Mouse (Mus musculus) monocyte, adult 2 months (primary cell): ENCODE results near the gene Mylk2.

Experiments used
- DNase-seq, 2 experiments: peaks; one replicate each; pipeline ENCODE4 v3.0.0; 2022; ENCODE audit warnings: low spot score in 2 of 2, low read depth in 1 of 2

Gene Mylk2

DNA sequence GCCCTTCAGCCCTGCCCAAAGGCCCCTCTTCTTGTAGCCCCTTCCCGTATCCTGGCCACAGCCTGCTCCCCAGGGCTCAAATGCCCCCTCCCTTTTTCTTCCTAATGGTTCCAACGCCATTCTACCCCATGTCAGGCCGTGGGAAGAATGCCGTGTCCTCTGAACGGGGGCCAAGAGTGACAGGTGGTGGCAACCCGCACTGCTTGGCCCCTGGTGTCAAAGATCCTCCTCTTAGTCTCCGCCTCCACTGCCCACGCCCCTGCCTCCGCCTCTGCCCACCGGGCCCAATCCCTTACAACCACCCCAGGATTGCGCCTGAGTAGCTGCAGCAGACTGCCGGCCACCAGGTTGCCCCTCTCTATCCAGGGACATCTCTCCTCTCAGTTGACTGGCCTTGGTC is at the start of gene Mylk2:
Gene Mylk2 (plus strand): TSS at position 322 of the 400 bp plus-strand sequence.
- no peak for DNase-seq

GRCm38 (mm10) chr2:152861891-152862290 is 49.3 kb upstream of the Mylk2 start:
- DNase-seq, result no peak

- DNase-seq, result no peak
These were observed 48.5 kb upstream of the Mylk2 start for GRCm38 (mm10) chr2:152862638-152863037.

DNA sequence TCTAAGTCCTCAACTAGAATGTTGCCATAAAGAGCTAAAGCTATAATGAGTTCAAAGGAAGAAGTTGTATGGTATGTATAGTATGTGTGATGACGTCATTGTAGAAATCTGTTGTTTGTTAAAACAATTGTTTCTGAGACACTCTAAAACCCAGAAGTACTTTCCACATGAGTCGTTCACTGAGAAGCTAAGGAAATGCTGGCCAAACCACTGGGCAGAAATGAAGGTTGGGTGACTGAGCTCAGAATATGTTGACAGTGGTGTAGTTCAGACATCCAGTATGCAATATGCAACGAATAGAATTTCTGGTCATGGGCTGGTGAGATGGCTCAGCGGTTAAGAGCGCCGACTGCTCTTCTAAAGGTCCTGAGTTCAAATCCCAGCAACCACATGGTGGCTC is 47.8 kb upstream of the Mylk2 start:
- DNase-seq, result no peak

DNA sequence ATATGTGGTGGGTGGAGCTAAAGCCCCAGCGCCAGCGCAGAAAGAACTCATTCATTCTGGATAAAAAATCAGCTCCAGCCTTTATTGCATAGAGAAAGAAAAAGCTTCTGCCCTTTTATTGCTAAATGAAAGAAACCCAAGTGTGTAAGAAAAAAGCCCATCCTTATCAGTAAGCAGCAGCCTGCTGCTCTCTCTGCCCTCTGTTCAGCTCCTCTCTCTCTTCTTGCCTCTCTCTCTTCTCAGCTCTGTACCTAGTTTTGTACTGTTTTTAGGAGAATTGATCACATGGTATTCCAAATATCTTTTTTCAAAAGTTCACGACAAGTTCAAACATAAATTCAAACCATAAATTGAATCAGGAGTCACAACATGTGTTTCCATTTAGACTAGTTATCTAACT is 32.9 kb upstream of the Mylk2 start:
- DNase-seq, result no peak

GRCm38 (mm10) chr2:152880898-152881297 is 30.3 kb upstream of the Mylk2 start:
- DNase-seq, result no peak

DNA sequence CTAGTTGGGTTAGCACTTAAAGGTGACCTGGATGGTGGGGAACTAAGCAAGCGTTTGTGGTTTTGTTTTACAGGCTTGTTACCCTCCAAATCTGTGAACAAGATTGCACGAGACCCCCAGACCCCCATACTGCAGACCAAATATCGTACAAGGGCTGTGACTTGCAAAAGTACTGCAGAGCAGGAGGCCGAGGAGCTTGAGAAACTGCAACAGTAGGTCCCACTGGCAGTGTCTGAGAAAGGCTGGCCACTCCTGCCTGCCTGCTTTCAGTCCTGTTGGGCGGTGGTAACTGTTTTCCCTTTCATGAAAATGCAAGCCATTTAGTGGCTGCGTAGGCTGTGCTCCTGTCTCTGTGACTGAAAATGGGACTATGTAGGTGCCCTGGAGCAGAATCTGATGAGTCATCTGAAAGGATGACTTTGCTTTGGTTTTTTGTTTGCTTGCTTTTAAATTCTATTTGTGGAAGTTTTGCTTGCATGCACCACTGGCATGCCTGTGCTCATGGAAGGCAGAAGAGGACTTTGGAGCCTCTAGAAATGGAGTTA is 27.0 kb upstream of the Mylk2 start:
- DNase-seq, result no peak

- DNase-seq, result no peak
These were observed 23.9 kb upstream of the Mylk2 start for GRCm38 (mm10) chr2:152887230-152887629.

GRCm38 (mm10) chr2:152888774-152889173 is 22.4 kb upstream of the Mylk2 start:
- DNase-seq, result no peak

DNA sequence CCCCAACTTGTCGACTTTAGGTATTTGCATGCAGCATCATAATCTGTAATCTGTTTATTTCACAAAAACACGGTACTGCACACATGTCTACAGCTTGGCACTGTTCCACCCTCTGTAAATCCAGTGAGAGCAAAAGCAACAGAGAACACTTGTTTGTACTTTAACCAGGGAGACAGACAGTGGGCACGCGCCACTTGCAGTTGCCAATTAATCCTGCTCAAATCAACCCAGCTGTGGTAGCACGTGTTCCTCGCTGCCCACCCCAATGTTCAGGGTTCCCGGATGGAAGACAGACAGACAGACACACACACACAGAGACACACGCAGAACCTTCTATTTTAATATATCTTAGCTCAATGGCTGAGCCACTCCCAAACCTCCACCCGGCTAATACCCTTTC is 15.3 kb upstream of the Mylk2 start:
- no peak for DNase-seq

- DNase-seq, result no peak
These were observed 14.2 kb upstream of the Mylk2 start for GRCm38 (mm10) chr2:152896926-152897325.

GRCm38 (mm10) chr2:152899011-152899410 is 12.1 kb upstream of the Mylk2 start:
- no peak for DNase-seq

DNA sequence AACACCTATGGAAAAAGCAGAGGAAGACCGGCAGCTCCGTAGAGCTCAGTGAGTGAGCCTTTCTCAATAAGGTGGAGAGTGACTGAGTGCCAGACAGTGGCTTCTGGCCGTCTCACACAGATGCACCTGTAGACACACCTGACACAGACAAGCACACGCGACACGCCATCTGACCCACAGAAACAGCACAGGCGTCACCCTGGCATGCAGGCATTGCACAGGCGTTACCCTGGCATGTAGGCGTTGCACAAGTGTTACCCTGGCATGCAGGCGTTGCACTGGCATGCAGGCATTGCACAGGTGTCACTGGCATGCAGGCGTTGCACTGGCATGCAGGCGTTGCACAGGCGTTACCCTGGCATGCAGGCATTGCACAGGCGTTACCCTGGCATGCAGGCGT is 9.9 kb upstream of the Mylk2 start:
- DNase-seq, result no peak

- no peak for DNase-seq
These were observed 8.5 kb upstream of the Mylk2 start for GRCm38 (mm10) chr2:152902658-152903057.

GRCm38 (mm10) chr2:152903586-152903985 is 7.6 kb upstream of the Mylk2 start:
- DNase-seq, result no peak

DNA sequence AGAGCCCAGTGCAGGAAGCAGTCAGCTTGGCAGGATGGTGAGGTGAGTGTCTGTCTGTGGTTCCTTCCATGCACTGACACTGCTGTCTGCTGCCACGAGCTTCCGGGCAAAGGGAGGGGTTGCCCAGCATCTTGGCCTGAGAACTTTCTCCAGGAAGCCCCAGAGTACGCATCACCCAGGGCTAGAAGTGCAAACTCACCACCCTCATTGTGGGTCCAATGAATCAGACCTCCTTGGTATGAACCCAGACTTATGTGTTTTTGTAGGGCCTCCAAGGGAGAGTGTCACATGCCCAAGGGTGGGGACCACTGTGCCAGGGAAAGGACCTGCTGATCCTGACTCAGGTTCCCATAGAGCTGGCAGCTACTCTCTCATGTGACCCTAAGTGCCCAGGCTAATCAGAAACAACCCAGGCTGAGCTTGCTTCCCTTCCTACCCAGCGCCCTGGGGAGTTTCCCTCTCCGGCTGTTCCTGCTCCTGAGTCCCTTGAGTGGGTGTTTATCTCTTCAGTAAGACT is 7.0 kb upstream of the Mylk2 start:
- DNase-seq, result no peak

DNA sequence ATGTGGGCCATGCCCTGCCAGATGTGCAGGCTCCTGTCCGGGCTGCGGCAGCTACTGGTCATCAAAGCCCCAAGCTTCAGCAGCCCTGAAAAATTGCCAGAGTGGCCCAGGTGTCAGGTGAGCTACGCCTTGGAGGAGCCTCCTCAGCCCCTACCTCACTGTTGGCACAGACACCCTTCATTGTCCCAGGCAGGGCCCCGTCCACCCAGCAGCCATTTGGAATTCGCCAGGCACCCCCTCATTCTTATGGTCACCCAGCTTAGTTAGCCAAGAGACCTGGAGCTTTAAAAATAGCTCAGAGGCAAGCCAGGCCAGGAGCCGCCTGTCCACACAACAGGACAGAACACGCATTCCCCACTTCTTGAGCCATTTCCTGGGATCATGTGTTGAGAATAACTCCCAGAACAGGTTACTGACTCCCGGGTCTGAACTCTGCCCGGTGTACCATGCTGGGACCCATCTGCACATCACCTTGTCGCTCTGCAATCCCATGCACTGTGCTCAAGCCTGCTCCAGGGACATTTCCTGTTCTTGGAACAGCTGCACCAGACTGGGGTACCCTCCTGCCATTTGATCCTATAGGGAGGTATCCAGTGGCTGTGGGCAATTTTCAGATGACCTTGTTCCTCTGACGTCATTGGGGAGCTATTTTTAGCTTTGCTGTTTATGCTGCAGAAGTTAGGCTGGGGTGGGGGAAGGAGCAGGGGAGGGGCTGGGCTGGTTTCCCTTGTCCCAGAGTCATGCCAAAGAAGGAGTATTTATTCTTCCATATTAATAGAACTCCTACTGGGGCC is 5.9 kb upstream of the Mylk2 start:
- no peak for DNase-seq

- no peak for DNase-seq
These were observed 4.7 kb upstream of the Mylk2 start for GRCm38 (mm10) chr2:152906274-152907037.

- DNase-seq, result no peak
These were observed 3.8 kb upstream of the Mylk2 start for GRCm38 (mm10) chr2:152907114-152907943.

GRCm38 (mm10) chr2:152909848-152910247 is 1.3 kb upstream of the Mylk2 start:
- no peak for DNase-seq

DNA sequence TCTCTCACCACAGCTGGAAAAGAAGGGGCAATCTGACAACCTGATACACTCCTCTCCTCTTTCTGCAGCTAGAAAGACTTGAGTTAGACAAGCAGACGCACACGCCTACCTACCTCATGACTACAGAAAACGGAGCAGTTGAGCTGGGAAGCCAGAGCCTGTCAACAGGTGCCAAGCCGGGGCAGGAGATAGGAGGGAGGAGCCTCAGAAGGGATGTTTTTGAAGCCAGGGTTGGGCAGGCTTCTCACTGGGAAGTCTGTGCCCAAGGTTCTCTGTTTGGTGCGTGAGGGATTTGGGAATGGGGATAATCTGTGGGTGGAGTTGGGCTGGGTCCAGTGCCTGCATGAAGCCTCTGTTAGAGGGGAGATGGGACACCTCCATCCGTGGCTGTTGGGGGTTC is 280 bp downstream of the Mylk2 start:
- no peak for DNase-seq
